Mouse (Mus musculus): ENCODE results near the gene Nubp1.

Gene Nubp1

DNA sequence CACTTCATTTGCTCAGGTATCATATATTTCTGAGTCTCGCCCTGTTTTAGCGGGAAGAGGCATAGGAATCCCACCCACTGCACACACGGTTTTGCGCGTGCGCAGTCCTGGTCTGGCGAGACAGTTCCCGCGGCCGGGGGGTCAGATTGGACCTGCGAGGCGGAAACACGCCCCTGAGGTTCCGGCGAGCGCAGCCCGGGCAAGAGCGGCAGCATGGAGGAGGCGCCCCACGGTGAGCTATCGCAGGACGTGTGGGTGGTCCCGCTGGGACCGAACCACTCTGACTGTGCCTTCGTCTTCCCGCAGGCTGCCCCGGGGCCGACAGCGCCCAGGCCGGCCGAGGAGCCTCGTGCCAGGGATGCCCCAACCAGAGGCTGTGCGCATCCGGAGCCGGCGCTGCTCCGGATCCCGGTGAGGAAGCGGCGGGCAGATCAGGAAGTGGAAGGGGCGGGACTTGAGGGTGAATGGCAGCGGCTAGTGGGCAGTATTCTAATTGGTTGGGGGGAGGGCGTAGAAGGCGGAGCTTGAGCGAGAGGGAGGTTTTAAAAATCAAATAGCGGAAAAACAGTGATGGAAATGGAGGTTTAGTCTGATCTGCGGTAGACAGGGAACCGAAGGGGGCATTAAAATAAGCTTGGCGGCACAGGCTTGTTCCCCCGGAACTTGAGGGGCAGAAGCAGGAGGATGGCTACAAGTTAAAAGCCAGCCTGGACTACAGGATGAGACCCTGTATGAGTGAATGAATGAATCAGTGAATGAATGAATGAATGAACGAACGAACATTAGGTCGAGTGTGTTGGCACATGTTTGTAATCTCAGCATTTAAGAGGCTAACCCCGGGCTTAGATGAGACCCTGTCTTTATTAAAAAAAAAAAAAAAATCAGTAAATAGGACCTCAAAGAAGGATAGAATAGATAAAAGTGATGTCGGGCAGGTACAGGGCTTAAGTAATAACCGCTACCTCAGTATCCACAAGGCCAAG is at the start of gene Nubp1:
TSS of gene Nubp1 (plus strand) at position 185 of the 983 bp plus-strand sequence.
- DNase-seq (ENCODE audit: low read depth): peak; percentile 83

DNA sequence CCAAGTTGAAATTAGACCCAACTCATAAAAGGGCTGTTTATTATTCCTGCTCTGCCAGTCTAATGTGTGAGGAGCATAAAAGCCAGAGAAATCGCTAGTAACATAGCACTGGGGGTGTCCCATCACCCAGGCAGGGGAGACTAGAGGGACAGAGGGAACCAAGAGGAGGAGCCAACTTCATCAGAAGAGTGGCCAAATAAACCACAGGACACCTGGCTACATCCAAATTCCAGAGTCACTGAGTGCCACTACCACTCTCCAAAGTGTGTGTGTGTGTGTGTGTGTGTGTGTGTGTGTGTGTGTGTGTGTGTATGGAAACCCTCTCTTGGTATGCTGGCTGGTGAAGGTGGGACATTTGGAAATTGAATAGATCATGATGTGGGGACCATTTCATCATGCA is 48.7 kb upstream of the Nubp1 start:
- DNase-seq (ENCODE audit: low read depth): no peak

DNA sequence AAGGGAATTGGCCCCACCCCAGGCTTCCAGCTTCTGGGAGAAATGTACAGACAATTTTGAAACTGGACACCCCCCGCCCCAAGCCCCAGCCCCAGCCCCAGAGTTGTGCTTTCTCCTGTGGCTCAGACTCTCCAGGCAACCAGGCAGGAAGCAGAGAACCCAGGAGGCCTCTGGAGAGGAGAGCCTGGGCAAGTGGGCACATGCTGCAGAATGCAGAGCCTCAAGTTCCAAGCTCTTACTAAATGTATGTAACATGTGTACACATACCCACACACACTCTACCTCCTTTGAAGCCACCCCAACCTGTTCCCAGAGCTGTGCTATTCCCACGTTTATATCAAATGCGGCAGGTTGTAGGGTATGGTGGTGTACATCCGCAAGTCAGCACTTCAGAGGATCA is 46.0 kb upstream of the Nubp1 start:
- DNase-seq (ENCODE audit: low read depth): no peak

DNA sequence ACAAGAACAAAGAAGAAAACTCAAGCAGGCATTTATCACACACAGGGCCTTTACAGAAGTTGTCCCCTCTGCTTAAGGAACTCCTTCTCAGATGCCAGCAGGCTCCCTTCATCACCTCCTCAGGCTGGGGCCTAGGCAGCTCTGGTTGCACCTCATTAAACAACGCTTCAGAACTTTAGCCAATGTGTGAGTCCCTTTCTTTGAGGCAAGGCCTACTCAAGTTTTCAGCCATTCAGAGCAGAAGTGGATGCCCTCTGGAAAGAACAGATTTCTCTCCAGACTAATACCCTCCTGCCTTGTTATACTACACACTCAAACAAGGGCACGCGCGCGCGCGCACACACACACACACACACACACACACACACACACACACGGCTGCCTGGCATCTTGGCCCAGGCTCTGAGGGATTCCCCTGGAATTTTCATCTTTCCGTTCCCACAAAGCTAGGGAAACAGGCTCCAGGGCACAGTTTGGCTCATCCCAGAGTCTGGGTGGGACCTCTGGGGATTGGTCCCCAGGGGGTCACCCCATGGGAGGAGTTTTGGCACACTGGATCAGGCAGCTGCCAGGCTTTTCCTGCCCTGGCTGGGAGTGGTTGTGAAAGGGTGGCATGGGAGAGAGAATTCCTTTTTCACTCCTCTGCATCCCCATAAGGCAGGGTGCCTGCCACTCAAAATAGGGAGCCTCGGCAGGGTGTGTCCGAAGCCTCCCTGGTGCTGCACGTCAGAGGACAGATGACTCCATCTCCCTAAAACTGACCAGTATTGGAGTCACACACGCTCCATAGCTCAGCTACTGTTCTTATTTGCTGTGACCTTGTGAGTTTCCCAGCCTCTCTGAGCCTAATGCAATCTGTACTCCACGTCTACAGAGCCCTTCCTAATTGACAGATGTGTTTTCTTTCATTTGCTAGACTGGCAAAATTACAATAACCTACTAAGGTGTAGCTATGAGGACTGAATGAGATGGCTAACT is 45.2 kb upstream of the Nubp1 start:
- no peak for DNase-seq (ENCODE audit: low read depth)

DNA sequence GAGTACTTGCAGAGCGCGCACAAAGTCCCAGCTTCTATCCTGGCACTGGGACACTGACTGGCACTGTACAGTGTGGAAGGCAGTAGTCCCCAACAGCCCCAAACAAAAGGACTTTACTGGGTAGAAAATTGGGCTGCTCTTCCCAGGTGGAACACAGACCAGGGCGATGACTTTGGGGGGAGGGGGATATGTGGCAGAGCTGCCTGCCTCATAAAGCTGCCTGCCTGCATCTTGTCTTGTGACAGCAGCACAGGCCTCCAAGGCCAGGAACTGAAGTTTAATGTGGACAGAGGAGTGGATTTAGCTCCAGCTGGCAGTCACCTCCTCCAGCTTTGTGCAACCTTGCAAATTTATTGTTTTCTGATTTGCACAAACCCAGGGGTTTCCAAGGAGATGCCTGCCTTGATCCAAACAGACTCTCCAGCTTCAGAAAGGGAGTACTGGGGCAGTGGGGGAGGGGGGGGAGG is 42.2 kb upstream of the Nubp1 start:
- DNase-seq (ENCODE audit: low read depth): no peak

DNA sequence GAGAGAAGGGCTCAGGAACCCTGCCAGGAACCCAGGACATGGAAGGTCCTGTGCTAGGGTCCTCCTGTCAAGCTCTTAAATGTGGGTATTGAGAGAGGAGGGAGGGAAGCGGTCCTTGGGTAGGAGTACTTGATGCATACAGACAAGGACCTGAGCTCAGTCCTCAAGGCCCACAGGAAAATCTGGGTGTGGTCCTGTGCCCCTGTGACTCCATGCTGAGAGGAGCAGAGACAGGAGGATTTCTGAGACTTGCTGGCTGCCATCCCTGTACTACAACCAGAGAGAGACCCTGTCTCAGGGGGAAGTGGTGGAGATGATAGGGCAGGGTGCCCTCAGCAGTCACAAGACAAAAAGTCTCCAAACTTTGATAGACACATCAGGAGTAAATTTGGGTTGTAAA is 41.8 kb upstream of the Nubp1 start:
- DNase-seq (ENCODE audit: low read depth): no peak

DNA sequence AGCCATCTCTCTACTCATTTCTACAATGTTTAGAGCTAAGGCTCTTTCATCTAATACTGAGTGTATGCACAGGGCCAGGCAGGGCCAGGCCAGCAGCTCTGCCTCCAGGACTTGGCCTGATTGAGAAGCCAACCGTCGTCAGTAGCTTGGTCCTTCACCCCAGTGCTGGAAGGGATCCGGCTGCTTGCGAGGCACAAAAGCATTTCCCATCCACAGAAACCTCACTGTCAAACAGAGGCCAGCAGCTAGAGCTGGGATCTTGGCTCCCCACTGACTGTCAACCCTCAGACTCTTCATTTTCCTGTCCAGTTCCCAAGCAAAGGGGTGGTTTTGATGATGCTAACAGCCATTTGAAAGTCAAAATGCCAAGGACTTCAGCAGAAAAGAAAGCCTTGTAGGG is 39.4 kb upstream of the Nubp1 start:
- DNase-seq (ENCODE audit: low read depth): no peak

DNA sequence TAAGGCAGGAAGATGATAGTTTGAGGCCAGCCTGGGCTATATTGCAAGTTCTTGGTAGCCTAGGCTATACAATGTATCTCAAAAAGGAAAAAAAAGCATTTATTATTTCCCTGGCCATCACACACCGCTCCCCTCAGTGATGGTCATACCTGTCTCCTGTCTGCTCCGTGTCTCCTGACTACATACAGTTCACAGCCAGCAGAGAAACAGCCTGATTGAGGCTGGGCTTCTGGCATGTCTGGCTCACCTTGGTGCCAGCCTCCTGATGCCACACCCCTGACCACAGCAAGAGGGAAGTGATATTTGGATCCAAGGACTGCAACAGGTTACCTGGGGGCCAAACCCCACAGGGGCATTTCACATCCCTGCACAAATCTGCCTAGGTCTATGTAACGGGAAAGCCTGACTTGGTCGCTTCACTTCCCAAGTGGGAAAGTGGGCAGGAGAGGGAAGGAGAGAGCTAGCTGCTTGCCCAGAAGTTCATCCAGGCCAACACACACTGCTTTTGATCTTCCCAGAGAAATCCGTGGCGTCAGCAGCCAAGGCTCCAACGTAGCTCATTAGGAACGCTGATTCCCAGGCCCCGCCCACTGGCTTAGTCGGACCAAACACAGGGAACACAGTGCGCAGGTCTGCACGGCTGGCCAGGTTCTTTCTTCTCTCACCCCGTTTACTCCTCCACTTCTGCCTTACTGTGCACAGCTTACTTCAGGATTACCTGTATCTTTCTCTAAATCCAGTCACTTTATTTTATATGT is 37.3 kb upstream of the Nubp1 start:
- DNase-seq (ENCODE audit: low read depth): no peak

DNA sequence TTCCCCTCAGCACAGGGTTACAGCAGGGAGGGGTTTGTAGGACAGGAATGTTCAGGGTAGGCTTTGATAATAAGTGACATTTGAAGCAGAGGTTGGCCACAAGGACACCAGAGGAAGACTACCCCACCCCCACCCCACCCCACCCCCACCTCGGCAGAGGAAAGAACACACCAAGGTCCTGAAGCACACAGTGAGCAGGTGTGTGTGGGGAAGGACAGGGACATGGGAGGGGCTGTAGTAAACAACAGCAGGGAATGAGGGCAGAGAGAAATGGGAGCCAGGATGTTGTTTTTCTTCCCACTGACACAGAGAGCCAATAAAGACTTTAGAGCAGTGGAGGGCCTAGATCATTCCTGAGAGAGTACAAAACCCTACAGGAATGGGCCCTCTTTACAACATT is 34.5 kb upstream of the Nubp1 start:
- DNase-seq (ENCODE audit: low read depth): no peak

DNA sequence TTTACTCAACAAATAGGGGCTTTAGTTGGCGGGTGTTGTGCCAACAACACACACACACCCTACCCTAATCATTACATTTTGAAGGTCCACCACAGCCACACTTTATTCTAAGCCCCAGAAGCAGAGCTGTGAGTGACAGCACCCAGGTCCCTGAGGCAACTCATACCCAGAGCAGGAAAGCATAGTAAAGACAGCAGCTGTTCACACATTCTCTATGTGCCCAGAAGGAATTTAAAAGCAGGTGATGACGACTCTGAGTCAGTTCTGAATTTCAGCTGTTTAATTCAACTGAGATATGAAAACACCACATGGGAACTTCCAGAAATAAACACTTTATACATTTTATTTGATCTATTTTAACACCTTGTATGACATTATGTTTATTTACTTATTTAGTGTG is 32.2 kb upstream of the Nubp1 start:
- no peak for DNase-seq (ENCODE audit: low read depth)

DNA sequence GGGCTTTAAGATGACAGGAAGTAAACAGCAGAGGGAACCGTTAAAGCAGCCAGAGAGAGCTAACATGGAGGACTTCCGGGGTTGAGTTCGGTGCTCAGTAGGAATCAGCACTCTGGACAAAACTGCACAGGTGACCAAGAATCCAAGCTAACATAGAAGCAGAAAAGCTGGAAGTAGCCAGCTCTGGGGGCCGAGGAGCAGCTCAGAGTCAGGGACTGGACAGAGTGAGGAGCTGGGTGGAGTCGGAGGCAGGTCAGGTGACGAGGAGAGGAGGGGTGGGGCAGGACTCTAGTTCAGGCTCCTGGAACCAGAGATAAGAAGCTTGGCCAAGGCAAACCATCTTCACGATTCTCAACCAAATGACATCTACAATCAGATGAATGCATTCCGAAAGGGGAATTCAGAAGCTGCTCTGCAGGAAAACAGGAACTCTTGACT is 27.7 kb upstream of the Nubp1 start:
- DNase-seq (ENCODE audit: low read depth): peak; percentile 29

DNA sequence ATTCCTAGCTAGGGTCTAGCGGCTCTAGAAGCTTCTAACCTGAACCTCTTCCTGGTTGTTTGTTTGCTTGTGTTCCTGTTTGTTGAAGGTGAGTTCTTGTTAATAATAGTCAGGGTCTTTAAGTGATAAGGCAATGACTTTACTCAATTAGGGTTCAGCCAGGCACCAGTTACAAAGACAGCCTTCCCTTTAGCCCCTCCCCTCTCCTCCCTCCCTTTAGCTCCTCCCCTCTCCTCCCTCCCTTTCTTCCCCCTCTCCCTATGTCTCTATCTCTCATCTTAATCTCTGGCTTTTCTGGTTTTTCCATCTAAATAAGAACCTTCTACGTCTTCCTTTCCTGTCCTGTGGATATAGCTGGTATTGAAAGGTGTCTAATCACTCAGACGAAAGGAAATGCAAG is 27.2 kb upstream of the Nubp1 start:
- no peak for DNase-seq (ENCODE audit: low read depth)

DNA sequence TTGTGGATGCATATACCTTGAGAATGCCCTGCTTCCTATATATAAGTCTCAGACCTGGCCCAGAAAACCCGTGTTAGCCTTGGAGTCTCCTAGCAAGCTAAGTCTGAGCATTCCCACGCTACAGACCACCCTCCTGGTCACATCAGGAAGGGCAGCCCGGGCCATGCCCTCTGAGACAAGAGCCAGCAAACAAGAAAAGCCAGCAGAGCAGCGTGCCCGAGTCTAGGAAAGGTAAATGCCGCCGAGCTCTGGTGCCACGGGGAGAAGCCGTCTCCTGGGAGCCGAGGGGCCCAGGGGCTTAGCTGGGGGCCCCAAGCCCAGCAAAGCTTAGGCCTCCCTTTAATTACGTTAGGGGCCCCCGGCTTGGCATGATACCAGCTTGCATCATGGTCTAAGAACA is 26.5 kb upstream of the Nubp1 start:
- DNase-seq (ENCODE audit: low read depth): no peak

DNA sequence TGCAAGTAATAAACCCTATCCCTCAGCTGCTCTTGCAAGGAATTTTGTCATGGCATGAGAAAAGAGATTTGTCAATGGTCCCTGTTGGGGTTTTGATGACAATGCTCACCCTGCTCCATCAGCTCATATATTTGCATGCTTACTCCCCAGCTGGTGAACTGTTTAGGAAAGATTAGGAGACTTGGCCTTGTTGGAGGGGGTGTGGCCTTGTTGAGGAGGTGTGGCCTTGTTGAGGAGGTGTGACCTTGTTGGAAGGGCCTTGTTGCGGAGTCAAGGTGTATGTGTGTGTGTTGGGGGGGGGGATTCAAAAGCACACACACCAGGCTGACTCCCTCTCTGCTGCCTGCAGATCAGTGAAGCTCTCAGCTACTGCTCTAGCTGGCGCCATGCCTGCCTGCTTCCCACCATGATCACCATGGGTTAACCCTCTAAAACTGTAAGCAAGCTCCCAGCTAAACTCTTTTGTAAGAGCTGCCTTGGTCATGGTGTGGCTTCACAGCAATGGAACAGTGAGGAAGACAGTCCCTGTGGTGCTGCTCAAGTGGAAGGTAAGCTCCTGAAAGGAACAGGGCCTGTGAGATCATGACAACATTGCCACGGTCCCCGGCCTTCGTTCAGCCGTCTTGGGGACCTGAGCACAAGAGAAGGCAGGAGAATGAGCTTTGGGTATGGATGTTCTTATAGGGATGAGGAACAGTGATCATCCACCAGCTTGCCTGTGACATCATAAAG is 22.9 kb upstream of the Nubp1 start:
- DNase-seq (ENCODE audit: low read depth): no peak

DNA sequence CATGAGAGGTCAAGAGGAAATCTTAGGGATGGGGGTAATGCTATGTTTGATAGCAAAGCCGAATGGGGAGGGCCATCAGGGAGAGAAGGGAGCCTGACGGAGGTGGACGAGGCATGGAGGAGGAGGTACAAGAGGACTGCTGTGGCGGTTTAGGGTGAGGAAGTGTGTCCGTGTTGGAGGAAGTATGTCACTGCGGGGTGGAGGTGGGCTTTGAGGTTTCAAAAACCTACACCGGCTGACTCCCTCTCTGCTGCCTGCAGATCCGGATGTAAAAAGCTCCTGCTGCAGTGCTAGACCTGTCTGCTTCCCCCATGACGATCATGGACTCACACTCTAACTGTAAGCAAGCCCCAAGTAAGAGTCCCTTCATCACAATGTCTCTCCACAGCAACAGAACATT is 19.2 kb upstream of the Nubp1 start:
- no peak for DNase-seq (ENCODE audit: low read depth)

DNA sequence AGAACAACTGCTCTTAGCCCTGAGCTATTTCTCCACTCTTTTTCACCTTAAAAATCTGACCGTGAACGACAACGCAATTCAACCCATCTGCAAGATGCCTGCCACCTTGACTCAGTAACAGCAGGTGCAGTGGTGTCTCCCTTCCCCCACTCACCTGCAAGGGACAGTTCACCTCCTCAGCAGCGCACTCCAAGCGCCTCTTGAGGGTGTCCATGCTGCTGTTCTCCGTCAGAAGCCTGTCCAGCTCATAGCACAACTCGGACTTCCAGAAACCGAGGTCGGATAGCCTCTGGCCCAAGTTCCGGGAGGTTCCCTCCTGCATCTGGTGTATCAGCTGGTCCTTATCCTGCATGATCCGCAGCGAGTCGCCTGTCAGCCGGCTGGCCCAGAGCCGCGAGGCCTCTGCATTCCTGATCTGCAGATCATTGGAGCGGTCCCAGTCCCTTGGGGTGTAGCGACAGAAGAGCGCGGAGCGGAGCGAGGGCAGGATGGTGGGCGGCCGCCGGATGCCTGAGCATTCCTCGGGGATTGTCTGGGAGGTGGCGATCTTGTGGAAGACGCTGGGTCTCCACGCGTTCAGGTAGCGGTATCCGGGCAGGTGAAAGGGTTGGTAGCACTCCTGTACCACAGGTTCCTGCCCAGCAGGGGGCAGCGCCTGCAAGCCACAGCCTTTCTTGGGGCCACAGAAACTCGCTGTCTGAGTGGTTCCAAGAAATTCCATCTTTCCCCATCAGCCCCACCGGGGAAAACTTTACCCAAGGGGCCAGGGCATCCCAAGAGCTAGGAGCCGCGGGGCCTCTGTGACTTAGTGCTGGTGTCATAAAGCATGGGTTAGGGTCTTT is 16.8 kb upstream of the Nubp1 start, which contains the start of gene Tekt5:
TSS of gene Tekt5 (minus strand) at position 792 of the 842 bp plus-strand sequence.
- no peak for DNase-seq (ENCODE audit: low read depth)

DNA sequence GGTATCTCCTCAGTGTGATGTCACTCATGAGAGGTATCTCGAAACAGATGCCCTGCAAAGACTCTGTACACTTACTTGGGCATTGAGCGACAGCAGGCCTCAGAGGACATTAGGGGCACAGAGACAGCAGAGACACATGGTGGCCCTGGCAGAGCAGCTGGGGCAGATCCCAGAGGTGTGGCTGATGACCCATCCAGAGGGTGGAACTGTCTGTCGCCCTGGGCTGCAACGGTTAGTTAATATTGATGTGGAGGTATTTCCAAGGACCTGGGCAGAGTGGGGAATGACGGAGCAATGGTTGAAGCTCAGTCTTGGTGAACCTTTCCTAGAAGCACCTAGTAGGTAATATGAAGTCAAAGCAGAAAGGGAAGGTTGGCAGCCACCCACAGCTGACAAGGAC is 13.0 kb upstream of the Nubp1 start:
- no peak for DNase-seq (ENCODE audit: low read depth)

DNA sequence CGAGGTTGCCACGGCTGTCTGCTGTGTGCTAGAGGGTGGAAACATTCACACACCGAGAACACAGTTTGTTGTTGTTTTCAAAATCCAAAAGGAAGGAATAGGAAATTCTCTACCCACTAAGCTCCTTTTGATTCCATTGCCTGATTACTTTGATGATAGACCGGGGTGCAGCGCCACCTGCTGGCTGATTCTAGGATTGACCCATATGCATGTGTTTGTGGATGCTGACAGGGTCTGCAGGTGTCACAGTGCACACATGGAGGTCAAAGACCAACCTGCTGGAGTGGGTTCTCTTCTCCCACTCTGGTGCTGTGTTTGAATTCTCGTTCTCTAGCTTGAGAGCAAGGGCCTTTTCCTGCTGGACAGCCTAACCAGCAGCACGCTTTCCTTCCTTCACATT is 12.6 kb upstream of the Nubp1 start:
- peak; percentile 42 for DNase-seq (ENCODE audit: low read depth)

DNA sequence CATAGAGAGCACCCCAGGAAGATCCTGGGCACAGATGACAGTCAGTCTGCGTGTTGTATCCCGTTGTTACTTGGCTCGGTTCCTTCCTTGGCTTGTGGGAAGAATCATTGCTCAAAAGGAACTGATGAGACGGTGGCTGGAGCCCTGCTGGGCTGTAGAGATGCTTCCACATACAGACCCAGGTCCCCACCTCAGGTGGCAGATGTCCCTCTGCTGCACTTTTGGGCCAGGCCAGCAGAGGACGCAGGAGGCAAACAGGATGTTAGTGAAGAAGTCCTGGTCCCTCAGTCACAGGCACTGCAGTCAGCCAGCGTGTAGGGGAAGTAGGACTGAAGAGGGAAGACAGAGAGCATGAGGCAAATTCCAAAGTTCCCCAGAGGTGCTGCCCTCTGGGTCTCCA is 4.2 kb downstream of the Nubp1 start:
- DNase-seq (ENCODE audit: low read depth): peak; percentile 25

DNA sequence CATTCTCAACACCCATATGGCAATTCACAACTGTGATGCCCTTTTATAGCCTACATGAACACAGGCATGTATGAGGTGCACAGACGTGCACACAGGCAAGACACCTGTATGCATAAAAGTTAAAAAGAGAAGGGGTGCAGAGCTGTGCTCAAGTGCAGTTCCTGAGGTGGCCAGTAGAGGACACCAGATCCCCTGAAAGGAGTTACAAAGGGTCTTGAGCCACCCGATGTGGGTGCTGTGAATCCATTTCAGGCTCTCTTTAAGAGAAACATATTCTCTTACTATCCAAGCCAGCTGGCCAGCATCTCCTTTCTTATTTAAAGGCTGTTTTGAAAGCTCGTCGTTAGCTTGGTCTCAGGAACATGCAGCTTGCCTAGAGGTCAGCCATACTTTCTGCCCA is 5.1 kb downstream of the Nubp1 start:
- DNase-seq (ENCODE audit: low read depth): no peak
